Mouse (Mus musculus): ENCODE results near the gene Borcs6.

GRCm38 (mm10) chr11:69110319-69111046 is 51.0 kb downstream of the Borcs6 start:
- TF ChIP-seq CTCF (IDR thresholded peaks at IDR 0.05; ENCODE audit: control insufficient read depth, insufficient read depth, insufficient read length) (no peak), USF1 (IDR thresholded peaks at IDR 0.05; ENCODE audit: low read depth) (no peak), MAX (IDR thresholded peaks at IDR 0.05) (no peak), MYOG (IDR thresholded peaks at IDR 0.05; ENCODE audit: control insufficient read depth, extremely low read depth, insufficient read length) (no peak), FOSL1 (IDR thresholded peaks at IDR 0.05; ENCODE audit: insufficient read depth, low read length, poor library complexity, severe bottlenecking) (no peak)
